Mouse (Mus musculus): ENCODE measurements around the gene Mars. TPM values are rescaled to one million over a fixed set of nuclear protein-coding genes. Genes with fewer than 3 reads are reported as not detected.
"Not testable (repeated sequence)": the region's sequence is repeated elsewhere in the genome, so short reads cannot be mapped to it uniquely, and the experiment has no call there.

Gene Mars
- polyA plus RNA-seq, 1 experiment = 43.8 TPM

DNA sequence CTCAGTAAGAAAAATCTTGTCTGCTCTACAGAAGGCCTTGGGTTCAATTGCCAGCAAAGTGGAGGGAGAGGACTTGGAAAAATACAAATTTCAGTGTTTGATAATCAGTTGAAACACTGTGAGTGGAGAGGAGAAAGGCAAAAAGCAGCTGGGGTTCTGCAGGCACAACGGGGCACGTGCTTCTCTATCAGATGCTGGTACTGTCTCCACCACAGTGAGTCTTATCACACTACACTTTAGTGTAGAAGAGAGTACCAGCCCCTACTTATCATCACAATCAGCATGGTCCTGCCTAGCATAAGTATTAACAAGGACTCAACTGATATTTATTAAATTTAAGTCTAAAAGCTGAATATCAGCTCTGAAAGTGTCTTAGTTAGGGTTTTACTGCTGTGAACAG, 5.7 kb upstream of the Mars start:
- DNase-seq (ENCODE audit: low read depth, low spot score) = no peak
- WGBS = 81% methylated on average over 2 of the region's 2 CpGs

DNA sequence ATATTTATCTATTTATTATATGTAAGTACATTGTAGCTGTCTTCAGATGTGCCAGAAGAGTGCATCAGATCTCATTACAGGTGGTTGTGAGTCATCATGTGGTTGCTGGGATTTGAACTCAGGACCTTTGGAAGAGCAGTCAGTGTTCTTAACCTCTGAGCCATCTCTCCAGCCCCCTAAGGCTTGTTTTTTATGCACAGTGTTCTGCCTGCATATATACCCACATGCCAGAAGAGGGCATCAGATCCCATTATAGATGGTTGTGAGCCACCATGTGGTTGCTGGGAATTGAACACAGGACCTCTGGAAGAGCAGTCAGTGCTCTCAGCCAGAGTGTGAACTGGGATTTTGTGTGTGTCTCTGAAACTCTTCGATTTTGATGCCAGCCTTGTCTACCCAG, 3.4 kb upstream of the Mars start:
- not testable (repeated sequence) for DNase-seq (ENCODE audit: low read depth, low spot score)
- 74% methylated on average over 1 of the region's 1 CpGs for WGBS

DNA sequence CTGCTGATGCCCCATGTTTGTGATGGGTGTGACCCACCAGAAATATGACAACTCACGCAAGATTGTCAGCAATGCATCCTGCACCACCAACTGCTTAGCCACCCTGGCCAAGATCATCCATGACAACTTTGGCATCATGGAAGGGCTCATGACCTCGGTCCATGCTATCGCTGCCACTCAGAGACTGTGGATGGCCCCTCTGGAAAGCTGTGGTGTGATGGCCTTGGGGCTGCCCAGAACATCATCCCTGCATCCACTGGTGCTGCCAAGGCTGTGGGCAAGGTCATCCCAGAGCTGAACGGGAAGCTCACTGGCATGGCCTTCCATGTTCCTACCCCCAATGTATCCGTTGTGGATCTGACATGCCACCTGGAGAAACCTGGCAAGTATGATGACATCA, 1.9 kb upstream of the Mars start:
- 94% methylated on average over 5 of the region's 5 CpGs for WGBS
- not testable (repeated sequence) for DNase-seq (ENCODE audit: low read depth, low spot score)

DNA sequence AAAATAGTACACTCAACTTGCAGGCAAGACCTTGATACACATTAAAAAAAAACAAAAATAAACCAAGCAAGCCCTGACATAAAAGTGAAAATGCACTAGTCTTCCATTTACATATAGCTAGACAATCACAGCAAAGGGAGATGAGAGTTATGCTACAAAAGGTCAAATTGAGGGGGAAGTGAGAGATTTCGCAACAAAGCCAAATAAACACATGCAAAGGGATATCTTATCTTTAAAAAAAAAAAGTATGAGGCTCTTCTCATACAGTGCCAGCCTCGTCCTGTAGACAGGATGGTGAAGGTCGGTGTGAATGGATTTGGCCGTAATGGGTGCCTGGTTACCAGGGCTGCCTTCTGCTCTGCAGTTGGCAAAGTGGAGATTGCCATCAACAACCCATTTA, 1.3 kb upstream of the Mars start:
- WGBS = 55% methylated on average over 4 of the region's 4 CpGs
- DNase-seq (ENCODE audit: low read depth, low spot score) = no peak

DNA sequence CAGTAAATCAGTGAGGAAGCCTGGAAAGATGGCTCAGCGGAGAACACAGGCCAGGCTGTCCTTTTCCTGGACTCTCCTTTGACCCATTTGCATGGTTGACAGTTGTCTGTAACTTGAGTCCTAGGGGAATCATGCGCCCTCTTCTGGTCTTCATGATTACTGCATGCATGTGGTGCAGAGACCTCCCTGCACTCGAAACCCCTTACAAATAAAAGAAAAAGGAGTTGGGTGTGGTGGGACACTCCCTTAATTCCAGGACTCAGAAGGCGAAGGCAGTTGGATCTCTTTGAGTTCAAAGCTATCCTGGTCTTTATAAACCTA, 730 bp upstream of the Mars start:
- WGBS = under 1% methylated on average over 4 of the region's 4 CpGs
- DNase-seq (ENCODE audit: low read depth, low spot score) = peak; percentile 69

DNA sequence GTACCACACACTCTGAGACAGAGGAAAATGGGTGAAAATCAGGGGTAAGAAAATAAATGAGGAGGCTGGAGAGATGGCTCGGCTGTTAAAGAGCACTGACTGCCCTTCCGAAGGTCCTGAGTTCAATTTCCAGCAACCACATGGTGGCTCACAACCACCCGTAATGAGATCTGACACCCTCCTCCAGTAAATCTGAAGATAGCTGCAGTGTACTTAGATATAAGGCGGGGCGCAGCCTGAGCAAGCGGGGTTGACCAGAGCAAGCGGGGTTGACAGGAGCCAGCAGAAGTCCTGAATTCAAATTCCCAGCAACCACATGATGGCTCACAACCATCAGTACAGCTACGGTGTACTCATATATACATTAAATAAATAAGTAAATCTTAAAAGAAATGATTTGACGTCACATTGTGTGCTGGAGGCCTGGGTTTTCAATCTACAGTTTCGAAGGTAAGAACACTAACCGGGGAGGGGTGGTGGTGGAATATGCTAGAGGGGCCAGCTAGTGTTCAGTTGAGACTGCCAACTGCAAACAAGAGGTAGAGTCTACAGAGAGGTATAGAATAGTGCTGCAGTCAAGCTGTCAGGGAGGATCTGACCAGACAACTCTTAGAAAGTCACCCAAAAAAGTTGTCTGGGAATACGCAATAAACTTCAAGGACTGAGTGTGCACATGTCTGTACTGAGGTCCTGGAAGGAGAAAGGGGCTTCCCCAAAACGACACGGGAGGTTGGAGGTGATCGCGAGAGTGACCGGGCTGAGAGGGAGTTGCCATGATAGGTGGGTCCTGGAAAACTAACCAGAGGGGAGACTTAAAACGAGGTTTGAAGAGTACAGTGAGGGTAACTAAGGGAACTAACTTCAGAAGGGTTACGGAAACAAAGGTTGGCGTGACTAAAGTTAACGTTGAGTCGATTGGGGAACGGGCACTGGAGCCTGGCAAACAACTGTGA, 787 bp downstream of the Mars start:
- no peak for DNase-seq (ENCODE audit: low read depth, low spot score)
- whole genome bisulfite sequencing = 23% methylated on average over 23 of the region's 23 CpGs

DNA sequence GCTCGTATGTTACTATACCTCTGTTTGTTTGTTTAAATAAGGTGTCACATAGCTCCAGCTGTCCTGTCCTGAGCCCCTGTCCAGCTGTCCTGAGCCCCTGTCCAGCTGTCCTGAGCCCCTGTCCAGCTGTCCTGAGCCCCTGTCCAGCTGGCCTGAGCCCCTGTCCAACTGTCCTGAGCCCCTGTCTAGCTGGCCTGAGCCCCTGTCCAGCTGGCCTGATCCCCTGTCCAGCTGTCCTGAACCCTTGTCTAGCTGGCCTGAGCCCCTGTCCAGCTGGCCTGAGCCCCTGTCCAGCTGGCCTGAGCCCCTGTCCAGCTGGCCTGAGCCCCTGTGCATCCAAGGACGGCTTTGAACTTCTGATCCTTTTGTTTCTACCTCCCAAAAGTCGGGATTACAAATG, 2.4 kb downstream of the Mars start:
- DNase-seq (ENCODE audit: low read depth, low spot score) = not testable (repeated sequence)
- 81% methylated on average over 3 of the region's 3 CpGs for WGBS

DNA sequence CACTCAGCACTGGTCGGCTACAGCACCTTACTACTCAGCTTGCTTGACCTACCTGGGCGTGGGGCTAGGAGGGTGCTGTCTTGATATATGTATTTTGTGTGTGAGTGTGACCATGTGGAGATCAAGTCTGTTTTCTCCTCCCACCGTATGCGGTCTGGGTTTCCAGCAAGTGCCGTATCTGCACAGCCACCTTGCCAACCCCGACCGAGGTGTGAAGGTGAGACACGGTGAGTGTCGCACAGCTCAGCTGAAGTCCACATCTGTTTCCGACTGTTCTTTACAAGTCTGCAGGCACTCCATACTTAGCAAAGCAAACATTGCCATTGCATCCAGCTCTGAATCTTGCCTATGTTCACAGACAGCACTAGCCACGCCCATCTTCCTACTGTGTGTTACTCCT, 8.4 kb downstream of the Mars start:
- 91% methylated on average over 11 of the region's 11 CpGs for WGBS
- no peak for DNase-seq (ENCODE audit: low read depth, low spot score)

DNA sequence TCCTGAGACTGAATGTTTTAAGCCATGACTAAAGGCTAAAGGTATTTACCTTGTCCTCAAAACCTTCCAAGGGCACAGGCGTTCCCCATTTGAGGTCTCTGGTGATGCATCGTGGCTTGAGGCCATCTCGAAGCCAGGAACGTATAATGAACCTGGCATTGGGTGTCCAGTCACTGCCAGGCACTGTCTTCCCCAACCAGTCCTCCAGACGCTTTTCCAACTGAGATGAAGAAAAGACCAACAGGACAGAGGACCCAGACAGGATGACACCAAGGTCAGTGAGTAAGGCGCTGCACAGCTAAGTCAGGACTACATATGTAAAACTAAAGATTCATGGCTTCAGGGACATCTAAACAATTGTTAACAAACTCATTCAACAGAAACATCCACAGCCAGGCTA, 11.2 kb downstream of the Mars start:
- DNase-seq (ENCODE audit: low read depth, low spot score) = no peak
- WGBS = 94% methylated on average over 6 of the region's 6 CpGs

DNA sequence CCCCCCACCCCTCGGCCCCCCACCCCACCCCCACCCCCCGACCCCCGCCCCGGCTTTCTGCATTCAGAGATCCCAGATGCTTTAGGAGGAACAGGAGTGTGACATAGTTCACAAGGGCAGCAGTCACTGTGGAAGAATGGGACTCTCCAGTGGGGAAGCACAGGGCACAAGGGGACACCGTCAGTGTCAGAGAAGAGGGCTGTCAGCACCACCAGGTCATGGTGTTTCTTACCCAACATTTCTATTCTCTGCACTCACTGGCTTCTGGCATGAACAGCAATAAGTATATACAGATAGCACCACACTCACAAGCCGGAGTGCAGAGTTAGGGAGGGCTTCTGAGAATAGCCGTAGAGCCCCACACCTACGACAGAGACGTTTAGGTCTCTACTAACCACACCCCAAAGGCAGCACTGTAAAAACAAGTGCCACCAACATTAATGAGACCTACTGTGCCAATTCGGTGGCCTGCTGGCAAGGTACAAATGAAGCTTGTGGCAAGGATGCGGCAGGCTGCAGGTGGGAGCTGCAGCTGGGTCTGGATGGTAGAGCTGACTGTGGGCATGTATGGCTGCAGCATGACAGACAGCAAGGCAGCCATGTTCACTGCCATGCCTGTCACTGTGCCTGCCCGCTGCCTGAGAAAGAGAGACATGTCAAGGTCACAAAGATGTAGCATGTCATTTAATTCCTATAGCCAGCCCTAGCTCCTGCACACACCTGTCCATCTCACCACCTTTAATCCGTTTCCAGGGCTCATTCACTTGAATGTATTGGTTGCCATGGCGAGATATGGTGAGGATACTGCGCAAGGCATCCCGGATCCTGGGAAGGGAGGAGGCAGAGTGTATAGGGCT, 14.3 kb downstream of the Mars start:
- 84% methylated on average over 16 of the region's 16 CpGs for WGBS

DNA sequence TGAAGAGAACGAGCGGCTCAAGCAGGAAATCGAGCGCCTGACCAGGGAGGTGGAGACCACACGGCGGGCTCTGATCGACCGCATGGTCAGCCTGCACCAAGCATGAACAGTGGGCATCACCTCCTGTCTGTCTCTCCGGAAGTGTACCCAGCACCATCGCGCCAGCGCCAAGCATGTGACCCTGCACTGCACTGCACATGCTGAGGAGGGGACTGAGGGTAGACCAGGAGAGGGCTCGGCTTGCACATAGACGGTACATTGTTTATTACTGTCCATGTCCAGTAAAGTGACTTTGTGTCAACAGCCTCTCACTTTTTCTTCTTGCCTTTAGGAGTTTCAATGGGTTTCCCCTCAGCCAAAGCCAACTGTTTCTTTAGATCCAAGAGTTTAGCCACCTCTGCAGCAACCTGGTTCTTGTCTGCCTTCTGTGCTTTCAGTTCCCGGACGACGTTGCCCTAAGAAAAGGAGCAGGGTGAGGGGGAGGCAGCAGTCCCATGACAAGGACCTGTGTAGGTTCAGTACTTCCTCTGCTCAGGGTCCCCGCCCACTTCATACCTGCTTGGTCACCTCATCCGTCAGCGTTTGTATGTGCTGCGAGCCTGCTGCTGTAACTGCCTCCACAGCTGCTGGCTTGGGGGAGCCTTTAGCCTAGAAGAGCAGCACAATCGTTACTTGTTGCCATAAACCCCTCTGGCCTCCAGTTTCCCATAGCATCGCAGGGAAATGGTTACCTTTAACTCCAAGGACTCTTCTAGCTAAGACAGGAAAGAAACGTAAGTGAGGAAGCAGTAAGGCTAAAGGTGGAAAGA, 15.4 kb downstream of the Mars start:
- 81% methylated on average over 24 of the region's 24 CpGs for WGBS
- DNase-seq (ENCODE audit: low read depth, low spot score) = no peak

More for the DNA sequence above, 14.3 kb downstream of the Mars start:
- no peak for DNase-seq (ENCODE audit: low read depth, low spot score)

DNA sequence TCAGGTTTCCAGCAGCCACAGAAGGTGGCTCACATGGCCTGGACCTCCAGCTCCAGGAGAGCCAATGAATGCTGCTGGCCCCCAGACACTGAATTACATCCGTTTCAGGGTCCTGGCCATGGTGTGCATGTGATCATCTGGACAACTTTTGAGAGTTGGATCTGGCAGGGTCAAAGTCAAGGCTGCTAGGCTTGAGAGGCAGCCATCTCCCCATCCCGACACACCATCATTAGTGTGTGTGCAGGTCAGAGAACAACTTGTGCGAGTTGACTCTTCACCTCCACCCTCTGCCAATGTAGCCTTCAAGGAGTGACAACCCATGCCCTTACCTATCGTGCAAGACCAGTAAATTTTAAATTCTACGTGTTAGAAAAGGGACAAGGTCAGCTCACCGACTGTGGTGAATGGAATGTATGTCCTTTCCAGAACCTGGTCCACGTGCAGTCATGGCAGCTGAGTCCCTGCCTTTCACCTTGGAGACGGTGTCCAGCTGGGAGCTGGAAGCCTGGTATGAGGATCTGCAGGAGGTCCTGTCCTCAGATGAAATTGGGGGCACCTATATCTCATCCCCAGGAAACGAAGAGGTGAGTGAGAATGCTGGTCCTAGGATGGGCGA, 16.6 kb downstream of the Mars start:
- no peak for DNase-seq (ENCODE audit: low read depth, low spot score)
- 87% methylated on average over 10 of the region's 10 CpGs for WGBS

DNA sequence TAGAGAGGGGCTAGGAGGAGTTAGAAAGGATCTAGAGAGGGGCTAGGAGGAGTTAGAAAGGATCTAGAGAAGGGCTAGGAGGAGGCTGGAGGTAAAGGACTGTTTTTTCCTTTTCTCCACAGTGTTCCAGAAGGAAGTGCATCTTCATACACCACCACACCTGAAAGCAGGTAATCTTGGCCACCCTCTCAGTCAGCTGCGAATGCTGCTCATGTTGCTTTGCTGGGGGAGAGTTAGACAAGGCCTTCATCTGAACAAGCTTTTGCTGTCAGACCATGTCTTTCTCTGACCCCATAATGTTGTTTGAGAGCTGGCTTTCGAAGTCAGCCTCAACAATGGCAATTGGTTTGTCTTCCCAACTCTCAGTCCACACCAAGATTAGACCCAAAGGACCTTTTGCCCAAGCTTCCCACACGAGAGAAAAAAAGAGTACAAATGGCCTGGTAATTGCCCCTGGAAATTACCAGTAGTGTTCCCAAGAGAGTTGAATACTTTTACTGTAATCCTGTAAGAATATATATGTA, 17.9 kb downstream of the Mars start:
- 77% methylated on average over 3 of the region's 3 CpGs for WGBS
- DNase-seq (ENCODE audit: low read depth, low spot score) = no peak

DNA sequence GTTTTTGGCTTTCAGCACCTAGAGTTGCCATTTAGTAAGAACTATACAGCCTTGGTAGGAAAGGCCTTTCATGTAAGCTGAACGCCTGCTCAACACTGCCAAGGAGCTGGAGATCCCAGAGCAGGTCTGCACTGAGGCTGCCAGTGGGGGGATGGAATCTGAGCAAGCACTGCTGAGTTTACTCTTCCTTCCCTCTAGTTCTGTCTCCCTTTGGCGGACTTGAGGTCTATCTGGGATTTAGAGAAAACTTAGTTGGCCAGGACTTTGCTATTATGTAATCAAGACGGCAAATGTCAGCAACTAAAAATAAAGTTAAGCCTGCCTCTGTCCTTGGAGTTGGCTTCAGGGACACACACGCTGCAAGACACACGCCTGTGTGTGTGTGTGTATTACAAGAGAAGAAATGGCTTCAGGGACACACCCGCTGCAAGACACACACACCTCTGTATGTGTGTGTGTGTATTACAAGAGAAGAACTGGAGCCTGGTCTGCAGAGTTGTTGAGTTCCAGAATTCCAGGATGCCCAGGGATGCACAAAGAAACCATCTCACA, 18.5 kb downstream of the Mars start:
- WGBS = 56% methylated on average over 6 of the region's 6 CpGs
- DNase-seq (ENCODE audit: low read depth, low spot score) = no peak

DNA sequence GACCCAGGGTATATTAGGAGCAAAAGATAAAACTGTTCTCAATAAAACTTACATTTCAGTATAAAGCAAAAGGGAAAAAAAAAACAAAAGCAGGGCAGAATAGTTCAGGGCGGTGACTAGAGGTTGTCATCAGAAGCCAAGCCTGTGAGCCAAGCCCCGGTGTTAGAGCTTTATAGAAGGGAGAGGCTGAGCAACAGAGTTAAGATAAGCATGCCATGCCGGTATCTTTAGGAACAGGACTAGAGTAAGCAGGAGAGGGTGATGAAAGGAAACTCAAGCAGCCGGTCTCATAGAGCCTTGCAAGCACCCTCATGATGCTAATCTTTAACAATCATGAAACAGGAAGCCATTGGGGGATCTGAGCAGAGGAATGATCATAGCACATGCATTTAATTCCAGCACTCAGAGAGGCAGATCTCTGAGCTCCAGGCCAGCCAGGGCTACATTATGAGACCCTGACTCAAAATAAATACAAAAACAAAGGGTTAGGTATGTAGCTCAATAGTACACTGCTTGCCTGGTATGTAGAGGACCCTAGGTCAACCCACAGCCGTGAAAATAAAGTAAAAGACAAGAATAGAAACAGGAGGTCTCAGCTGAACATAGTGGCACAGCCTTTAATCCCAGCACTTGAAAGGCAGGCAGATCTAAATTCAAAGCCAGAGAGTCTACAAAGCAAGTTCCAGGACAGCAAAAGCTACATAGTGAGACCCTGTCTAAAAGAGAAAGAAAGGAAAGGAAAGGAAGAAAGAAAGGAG, 19.5 kb downstream of the Mars start:
- DNase-seq (ENCODE audit: low read depth, low spot score) = no peak
- 10% methylated on average over 5 of the region's 5 CpGs for WGBS

DNA sequence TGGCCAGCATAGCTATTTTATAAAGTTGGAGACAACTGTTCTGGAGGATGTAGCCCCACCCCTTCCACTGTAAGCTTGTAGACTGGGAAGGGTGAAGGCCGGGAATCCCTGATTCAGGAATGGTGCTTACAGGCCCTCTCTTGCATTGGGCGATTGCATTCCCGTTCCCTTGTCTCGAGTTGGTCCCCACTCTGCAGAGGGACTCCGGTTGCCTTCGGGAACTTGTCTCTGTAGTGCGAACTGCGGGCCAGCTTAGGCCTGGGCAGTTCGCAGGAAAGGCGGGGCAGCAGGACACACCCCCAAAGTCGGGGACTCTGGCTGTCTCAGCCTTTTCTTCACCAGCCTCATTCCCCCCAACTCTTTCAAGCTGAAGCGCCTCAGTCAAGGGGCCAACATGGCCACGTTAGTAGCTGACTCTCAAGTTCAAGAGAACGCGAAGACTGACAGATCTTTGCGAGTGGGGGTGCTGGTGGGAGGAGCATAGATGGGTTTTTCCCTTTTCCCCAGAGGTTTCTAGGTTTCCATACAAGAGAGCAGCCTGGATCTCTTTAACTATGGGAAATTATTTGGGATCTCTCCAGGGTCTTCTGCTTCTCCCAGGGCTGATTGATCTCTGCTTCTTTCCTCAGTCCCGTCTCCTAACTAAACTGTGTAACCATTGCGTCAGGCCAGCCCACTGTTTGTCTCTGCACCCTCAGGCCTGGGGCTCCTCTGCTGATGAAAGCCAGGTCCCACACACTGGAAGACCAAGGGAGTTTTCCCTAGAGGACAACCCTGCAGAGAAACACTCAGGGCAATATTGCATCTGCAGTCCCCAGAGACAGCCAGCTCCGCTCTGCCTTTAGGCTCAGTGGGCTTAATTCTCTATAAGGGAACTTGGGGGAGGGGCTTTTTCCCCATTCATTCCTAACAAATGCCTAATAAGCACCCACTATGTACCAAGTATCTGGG, 20.4 kb downstream of the Mars start:
- DNase-seq (ENCODE audit: low read depth, low spot score) = no peak
- 4% methylated on average over 19 of the region's 19 CpGs for WGBS

DNA sequence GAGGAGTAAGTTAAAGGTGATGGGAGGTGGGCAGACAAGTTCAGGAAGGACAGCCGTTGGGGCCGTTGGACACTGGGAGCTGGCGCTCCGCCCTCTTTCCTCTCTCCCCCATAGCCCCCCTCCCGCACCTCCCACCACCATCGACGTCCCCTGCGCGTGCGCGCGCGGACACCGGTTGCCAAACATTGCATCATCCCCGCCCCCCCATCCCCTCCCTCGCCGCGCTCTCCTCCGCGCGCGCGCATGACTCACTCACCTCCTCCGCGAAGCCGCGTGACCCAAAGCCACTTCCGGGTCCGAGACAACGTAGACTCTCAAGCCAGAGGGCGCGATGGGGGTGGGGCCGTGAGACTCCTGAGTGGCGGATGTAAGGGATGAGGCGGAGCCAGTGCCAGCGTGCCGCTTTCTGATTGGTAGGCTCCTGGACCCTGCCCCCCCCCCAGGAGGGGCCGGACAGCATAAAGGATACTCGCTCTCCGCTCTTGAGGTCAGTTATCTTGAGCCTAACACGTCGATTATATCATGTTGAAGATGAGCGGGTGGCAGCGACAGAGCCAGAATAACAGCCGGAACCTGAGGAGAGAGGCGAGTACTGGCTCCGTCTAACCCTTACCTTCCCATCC, 21.2 kb downstream of the Mars start:
- peak; percentile 97 for DNase-seq (ENCODE audit: low read depth, low spot score)
- under 1% methylated on average over 46 of the region's 47 CpGs for WGBS

Measured in large intestine, adult 2 months (tissue).